Mouse (Mus musculus) CD8-positive naive resting alpha-beta T cell, adult 2 months (primary cell): ENCODE results near the gene Dnm3.

ENCODE experiments used
- DNase-seq, 2 experiments: peaks; one replicate each; pipeline ENCODE4 v3.0.0; 2022; ENCODE audit warnings: low read depth in 2 of 2, low spot score in 2 of 2

Gene Dnm3

DNA sequence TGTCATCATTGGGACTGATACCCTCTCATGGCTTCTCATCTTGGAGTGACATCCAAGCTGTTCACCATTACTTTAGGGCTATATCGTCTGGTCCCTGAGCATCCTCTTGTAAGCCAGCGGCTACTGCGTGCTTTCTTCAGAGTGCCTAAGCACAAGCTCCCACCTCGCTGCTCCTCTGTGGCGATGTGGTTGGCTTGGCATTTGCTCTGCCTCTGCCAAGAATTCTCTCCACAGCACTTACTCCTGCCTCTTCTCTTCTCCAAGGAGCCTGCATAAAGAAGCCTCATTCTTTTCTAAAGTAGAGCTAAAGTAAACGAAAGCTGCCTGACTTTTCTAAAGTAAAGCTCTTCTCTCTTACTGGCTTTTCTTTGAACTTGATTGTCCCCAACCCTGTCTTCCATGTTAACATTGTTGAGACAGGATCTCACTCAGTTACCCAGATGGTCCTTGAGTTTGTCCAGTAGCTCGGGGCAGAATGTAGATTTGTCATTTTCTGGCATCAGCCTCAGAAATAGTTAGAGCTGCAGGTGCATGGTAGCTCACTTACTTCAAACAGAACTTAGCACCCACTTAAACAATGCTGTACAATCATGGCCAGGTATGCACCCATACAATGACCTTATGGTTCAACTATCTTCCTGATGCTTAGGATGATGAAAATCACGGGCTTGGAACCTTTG lies 396.0 kb downstream of the Dnm3 start:
- no peak for DNase-seq

DNA sequence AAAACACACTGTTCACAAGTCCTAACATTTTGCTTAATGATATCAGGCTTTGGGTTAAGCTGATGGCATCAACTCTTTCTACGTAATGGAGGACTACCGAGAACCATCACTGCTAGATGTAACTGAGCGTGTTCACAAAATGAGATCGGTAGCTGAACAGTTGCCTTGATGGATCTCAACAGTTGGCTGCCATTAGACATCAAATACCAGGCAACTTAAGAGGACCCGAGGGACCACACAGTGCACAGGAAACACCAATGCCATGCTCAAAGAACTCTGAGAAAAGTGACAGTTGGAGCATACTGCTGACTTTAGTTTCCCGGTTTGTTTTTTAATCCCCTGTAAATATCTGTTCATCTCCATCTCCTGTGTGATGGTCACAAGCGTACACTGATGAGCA lies 397.8 kb downstream of the Dnm3 start:
- no peak for DNase-seq

DNA sequence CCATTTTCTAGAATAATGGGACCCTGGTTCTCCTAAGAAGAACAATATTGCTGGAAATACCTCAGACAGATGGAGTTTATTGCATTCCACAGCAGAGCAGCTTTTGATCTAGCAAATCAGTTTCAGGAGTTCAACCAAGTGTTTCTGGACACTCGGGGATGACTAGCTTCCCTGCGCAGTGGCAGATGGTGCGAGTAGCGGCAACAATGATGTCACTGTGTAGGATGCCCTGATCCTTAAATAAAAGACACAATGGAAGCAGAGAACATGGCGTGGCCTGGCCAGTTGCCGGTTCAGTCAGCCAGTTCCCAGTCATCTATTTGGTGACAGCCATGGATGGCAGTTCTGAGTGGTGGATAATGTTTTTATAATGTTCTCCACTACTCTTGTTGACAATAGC lies 400.4 kb downstream of the Dnm3 start:
- no peak for DNase-seq

DNA sequence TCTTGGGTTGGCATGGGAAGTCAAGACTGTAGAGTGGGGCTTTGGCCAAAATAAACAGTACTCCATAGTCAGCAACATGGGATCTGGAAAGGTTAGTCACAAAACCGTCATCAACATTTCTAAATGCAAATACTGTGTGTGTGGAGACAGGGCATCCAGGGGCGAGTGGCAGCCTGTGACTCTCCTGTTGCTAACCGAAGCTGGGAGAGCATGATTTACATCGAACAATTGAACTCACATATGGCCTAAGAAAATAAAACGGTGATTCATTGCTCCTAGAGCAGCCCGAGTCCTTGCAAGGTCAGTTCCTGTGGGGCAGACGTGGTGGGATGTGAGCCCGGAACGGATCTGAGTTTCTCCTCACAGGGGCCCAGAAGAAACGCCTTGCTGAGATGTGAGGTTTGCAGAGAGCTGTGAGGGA lies 401.2 kb downstream of the Dnm3 start:
- no peak for DNase-seq

DNA sequence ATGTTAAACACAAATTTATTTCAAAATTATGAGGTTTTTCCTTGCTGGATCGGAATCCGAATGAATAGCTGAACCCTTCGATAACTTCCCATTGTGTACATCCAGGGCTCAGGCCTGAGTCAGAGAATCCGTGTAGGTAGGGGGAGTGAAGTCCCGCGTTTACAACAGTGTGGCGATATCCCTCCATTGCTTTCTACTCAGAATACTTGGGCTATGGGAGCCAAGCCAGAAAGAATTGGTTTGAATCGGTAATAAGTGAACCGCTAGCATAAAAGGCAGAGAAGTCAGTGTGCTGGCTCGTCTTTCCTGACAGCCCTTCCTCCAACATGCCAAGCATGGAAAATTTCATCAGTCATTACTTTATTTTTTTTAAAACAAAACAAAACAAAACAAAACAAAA lies 402.0 kb downstream of the Dnm3 start:
- DNase-seq, result no peak

DNA sequence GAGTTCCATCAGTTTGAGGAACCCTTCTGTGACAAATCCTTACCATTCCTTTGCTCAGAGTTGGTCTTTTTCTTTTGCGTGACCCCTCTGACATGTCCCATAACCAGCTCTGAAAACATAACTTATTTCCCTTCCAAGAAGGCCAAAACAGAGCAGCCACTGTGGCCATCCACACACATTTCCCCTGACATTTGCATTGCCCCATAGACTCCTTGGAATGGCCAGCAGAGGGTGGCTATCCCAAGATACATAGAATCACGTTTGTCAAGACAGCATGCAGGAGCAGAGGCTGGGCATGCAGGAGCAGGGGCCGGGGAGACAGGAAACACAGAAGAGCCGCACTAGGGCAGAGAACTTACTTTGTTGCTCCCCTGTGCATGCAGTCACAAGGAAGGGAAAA lies 402.4 kb downstream of the Dnm3 start:
- no peak for DNase-seq

DNA sequence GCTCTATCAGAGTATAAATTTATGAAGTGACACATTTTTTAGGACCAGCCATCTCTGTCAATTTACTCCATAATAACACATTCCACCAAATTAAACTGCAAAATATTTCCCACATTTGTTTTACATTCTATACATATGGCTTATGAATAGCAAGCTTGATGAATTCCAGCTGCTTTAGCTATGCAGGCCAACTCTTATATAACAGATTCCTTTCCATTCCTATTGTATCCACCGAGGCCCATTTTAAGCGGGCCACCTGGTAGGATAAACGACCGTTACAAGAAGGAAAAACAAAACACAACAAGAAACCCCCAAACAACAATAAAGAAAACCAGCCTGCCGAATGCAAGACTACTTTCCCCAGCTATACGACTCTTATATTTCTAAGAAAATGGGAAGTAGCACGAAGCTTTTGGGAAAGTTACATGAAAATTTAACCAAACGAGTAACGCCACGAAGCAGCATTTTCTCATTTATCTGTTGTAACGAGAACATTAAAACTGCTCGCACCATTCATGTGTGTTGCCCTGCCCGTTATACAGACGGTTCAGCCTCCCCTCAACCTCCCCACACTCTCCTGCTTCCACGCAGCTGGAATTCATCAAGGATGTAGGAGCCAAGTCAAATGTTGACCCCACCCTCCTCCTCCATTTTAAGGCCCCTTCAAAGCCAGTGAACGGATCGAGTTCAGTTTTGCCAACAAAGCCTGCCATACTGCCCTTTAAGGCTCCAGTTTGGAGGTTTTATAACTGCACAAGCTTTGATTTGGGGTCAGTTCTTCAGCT lies 403.0 kb downstream of the Dnm3 start:
- DNase-seq, result no peak

DNA sequence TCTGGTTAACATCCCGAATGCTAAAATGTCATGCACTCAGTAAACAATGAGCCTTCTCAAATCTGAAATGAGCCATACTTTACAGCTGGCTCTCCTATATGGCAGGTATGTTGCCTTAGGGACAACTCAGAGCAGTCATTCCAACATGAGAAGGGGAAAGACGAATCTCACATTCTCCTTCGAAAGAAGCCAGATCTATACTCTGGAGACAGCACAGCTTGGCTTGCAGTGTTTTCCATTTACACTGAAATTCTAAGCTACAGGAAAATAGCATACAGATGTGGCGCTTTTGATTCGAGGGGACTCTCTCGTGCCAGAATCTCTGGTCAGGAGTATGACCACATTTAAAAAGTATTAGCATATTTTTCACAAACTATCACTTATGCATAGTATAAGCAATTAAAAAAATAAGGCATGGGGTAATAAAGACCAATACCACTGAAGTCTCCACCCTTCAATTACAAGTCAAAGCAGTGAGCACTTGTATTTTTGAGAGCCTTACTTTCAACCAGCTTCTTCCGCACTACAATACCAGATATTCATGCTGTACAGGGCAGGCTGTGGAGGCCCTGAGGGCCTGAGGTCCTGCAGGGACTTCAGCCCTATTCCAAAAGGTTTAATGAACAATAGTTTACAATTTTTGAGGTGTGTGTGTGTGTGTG lies 404.8 kb downstream of the Dnm3 start:
- DNase-seq, result no peak

DNA sequence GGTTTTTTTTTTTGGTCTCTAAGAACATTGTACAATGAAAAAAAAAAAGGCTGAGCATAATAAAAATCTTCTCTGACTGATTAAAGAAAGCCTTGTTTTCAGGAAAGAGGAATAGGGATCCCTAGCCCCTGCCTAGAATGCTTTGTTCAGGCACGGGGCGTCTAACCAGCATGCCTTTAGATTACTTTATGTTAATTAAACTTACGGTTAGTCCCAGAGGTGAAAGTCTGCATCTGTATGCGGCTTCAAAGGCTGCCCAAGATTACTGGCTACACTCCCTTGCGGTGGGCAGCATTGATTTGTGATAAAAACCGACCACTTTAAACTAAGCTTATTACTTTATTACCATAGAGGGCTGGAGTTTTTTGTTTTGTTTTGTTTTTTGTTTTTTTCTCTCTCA lies 424.2 kb downstream of the Dnm3 start:
- no peak for DNase-seq

DNA sequence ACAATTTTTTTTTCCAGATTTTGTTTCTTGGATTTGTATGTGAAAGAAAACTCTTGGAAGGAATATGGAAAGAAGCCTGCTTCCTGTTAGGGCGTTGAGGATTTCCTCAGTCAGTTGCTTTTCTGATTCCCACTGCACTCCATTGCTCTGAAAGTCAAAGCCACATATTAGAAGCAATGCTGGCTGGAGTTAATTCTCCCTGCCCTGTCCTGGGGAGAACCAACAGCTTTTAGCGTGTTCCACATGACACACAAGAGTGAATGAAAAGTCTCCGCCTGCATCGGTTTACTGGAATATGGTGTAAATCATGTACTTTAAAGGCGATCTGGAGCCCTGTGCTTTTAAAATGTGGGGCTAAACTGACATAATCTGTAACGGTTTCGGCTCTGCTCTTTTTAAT lies 424.6 kb downstream of the Dnm3 start:
- no peak for DNase-seq

DNA sequence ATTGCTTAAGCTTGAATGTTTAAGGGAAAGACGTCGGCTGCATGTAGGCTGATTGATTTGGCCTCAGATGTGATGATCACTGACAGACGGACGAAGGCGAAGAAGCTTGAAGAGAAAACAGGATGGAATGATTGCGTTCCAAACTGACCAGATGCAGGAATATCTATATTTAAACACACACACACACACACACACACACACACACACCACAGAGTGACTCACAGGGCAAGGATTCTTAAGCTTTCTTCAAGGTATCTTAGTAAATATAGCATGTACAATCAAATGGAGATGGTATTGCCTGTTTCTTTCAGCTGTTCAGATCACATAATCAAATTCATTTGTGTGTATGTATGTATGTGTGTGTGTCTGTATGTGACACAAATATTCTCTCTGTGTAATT lies 425.1 kb downstream of the Dnm3 start:
- no peak for DNase-seq

DNA sequence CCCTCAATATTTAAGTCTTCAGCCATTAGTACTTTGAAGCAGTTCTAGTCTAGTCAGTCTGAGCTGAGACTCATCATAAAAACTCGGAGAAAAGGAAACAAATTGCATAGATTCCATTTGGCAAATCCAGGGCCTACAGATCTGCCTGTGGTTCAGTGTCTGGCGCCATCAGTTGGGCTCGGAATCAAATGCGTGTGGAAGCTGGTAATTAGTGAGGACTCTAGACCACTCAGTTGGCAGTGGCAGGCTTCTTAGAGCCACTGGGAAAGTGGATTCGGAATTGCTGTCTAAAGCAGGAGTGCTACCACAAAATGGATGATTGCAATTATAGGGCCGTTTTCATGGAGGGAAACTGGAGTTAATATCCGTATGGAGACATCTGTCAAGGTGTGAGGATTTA lies 425.7 kb downstream of the Dnm3 start:
- no peak for DNase-seq

DNA sequence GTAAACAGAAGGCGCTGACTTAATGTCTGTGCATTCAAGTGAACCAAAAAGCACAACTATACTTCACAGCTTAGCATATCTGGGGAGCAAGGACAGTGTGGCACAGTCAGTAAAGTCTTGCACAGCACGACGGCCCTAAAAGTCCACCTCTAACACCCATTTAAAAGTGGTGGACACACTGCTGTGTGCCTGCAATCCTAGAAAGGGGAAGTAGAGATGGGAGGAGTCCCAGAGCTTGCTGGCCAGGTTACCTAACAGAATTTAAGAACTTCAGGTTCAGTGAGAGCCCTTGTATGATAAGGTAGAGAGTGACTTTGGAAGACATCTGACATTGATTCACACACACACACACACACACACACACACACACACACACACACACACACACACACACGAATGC lies 426.1 kb downstream of the Dnm3 start:
- DNase-seq, result no peak

DNA sequence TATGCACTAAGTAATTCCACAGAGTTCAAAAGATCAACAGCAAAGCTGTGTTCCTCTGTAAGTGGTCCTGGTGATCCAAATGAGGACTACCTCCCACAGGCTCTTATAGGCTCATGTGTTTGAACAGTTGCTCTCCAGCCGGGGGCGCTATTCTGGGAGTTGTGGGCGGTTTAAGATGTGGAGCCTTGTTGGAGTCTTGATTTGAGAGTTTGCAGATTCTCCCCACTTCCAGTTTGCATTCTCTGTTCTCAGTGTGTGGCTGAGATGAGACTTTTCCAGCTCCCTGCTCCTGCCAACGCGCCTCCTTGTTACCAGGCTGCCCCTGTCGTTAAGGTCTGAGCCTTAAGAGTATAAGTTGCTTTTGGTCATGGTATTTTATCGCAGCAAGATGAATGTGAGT lies 430.2 kb downstream of the Dnm3 start:
- no peak for DNase-seq

DNA sequence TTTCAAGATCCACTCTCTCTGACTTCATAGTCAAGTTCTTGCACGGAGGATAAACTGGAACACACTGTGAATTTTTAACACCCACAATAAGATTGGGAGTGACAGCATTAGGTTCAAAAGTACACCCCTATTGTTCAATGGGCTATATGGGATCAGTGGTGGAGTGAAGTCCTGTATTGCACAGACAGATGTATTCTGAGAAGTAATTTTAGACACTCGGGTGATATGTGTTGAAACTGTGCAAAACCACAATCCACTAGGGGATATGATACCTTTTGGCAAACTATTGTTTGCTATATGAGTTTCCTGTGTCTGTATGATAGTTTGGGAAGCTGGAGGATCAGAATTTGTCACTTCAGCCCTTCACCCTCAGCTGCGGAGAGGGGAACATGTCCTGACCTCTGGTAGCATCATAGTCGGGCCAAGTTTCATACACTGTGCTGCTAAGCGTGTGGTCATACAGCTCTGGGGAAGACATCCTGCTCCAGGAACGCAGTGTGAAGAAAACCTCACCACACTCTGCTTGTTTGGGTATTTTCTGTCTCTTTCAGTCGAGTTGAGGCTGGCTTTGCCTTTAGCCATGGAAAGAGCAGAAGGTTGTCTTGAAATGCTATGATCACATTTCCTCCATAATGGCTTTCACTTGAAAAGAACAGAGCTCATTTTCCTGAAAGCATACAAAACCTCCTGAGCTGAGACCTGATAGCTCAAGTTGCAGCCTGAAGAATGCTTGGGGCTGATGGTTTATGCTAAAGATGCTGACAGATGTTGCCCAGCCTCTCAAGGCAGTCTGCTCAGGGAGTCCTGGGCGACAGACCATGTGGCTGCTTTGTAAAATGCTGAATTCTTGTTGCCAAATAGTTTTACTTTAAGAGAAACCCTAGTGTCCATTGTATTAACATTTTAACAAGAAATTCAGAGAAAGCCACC lies 433.8 kb downstream of the Dnm3 start:
- DNase-seq, result no peak

DNA sequence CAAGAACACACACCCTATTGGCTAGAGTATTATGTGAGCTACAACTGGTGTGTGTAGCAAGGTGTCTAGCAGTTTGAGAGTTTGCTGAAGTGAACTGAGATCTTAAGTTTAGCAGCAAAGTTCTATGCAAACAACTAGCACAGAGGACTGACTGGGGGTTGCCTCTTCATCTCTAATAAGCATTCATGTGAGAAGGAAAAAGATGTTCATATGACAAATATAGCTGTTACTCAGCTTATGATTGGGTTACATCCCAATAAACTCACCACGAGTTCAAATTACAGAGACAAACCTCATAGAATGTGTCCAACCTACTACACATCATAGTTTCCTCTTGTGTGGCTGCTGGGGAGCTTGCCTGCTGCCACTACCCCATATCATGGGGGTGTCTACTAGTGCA lies 434.6 kb downstream of the Dnm3 start:
- DNase-seq, result no peak

DNA sequence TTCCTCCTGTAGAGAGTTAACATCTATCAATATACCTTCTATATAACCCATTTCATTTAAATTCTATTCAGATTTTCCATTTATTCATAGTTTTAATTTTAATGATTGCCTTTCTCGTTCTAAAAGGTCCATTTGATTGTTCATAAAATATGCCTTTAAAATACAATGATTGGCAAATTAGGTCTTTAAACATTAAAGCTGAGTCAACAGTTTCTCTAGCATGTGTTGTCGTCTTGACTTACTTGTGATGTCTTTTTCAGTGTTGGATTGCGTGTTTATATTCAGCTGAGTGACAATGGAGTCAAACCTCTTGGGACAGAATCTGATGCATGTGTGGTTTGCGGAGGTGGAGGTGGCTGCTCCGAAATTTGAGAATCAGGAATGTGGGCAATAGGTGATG lies 435.4 kb downstream of the Dnm3 start:
- DNase-seq, result no peak

DNA sequence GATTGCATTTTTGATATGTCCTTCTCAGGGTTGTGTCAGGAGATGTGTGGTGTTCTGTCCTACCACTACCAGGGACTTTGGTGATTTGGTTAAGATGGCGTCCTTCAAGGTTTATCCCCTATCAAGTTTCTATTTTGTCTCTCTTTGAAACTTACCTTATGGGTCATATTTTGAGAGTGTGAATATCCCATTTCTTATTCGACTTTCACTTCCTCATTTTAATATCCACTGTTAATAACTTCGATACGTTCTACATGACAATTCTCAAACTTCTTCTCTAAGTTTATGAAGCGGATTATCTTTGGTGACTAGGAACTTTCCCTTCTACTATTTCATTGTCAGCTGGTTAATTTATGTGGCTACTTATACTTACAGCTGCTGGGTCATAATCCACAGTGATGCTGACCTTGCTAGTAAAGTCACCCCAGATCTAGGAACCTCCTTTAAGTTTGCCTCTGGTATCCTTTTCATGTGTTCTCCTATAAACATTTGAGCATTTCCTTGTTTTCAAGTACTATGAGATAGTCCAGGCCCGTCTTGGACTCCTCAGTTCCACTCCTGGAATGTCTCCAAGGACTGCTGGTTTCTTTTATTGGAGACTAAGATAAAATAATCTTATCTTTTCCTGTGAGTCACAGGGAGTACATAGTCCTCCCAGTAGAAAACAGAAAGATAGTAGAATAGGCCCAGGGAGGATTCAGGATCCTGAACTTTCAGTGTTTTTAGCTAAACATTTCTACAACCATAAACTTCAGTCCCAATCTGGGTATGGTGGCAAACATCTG lies 437.2 kb downstream of the Dnm3 start:
- DNase-seq, result no peak

DNA sequence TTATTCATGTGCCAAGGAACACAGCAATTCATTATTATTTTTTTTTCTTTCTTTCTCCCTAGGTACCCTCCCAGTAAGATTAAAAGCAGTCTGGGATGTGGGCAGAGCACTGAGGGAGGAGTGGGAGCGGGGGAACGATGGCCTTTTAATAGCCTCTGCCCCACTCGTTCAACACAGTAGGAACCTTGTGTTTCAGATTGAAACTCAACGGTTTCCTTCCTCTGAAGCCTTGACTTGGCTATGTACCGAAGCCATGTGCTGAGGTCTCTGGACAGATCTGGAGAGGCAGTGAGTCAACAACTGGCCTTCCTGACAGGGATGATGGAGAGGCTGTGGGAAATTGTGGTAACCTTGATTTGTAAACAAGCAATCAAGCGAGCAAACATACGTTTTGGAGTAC lies 438.0 kb downstream of the Dnm3 start:
- no peak for DNase-seq

DNA sequence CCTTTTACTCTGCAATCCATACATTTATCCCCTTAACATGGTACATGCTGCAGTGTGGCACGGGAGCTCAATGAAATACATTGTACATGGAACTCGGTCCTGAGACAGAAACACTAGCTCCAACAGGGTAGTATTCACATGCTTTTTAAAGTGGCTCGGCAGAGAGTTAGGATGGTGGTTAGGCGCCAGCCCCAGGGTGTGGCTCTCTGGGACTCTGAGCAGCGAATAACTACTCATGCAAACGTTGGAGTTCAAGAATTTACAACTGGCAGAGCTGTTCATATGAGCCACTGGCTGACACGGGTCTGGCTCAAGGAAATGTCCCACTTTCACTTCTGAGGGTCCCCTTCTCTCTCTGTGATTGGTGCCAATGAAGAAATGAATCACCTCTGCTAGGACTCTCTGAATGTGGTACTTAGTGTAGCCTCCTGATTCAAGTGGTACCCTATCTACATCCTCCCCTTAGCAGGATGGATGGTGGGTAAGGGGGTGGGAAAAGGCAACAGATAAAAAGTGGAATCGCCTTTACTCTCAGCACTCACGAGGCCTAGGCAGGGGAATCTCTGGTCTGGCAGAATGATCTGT lies 438.7 kb downstream of the Dnm3 start:
- no peak for DNase-seq
